Mouse (Mus musculus) erythroblast, embryonic 14.5 days (primary cell): ENCODE results near the gene Prkcsh. TPM values are rescaled to one million over a fixed set of nuclear protein-coding genes. Genes with fewer than 3 reads are reported as not detected.

Source experiments
- H3K27me3 ChIP-seq: 2 replicates; pipeline ENCODE4 v1.6.1; 2012; ENCODE audit warnings: inconsistent platforms; ENCODE audit not compliant: control insufficient read depth
- H3K36me3 ChIP-seq: 2 replicates; pipeline ENCODE4 v1.6.1; 2012; ENCODE audit warnings: mild to moderate bottlenecking, inconsistent platforms; ENCODE audit not compliant: control insufficient read depth
- H3K4me1 ChIP-seq: 2 replicates; pipeline ENCODE4 v1.6.1; 2012; ENCODE audit warnings: inconsistent platforms; ENCODE audit not compliant: control insufficient read depth
- H3K4me3 ChIP-seq: replicated peaks from 2 replicates; pipeline ENCODE3; 2012; ENCODE audit warnings: moderate library complexity, mild to moderate bottlenecking, inconsistent platforms
- H3K9me3 ChIP-seq: 2 replicates; pipeline ENCODE4 v1.6.1; 2012; ENCODE audit warnings: low read length, inconsistent platforms, mixed read lengths; ENCODE audit not compliant: control insufficient read depth
- GATA1 ChIP-seq: IDR thresholded peaks from 2 replicates; pipeline ENCODE4 v1.6.1; 2012; ENCODE audit warnings: low read length, inconsistent platforms, mixed read lengths
- TAL1 ChIP-seq: IDR thresholded peaks from 3 replicates; pipeline ENCODE4 v1.6.1; 2012; ENCODE audit warnings: low read length, inconsistent platforms, mixed read lengths
- polyA plus RNA-seq: library from polyadenylated mRNA; stranded (reverse); fragments of >175 nt; gene quantifications from 2 replicates; pipeline ENCODE4 v1.2.3, GENCODE M21; 2012

Prkcsh gene
- polyA plus RNA-seq, 1 experiment: 9.9 TPM

DNA sequence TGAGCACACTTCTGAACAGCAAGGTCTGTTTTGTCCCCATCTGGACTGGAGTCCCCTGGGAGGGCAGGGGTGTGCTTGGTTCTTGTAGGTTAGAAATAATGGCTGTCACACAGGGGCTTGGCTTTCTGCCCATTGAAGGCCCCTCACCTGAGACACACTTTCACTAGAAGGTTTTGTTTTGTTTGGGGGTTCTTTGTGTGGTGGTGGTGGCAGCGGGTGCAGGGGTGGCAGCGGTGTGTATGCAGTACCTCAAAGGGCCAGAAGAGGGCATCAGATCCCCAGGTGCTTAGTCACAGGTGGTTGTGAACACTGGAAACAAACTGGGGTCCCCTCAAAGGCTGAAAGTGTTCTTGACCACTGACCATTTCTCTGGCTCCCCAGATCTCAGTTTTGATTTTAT, 24.6 kb upstream of the Prkcsh start:
- Histone ChIP-seq H3K4me1 (peaks cover 14% of the 10 kb centered on the region), H3K27me3 (peaks cover 54% of the 10 kb centered on the region), H3K9me3 (peaks cover 8% of the 10 kb centered on the region), H3K36me3 (no peaks in the 10 kb centered on the region), H3K4me3 (no peak overlapping the region)
- no peak for TF ChIP-seq TAL1
- no peak for TF ChIP-seq GATA1

DNA sequence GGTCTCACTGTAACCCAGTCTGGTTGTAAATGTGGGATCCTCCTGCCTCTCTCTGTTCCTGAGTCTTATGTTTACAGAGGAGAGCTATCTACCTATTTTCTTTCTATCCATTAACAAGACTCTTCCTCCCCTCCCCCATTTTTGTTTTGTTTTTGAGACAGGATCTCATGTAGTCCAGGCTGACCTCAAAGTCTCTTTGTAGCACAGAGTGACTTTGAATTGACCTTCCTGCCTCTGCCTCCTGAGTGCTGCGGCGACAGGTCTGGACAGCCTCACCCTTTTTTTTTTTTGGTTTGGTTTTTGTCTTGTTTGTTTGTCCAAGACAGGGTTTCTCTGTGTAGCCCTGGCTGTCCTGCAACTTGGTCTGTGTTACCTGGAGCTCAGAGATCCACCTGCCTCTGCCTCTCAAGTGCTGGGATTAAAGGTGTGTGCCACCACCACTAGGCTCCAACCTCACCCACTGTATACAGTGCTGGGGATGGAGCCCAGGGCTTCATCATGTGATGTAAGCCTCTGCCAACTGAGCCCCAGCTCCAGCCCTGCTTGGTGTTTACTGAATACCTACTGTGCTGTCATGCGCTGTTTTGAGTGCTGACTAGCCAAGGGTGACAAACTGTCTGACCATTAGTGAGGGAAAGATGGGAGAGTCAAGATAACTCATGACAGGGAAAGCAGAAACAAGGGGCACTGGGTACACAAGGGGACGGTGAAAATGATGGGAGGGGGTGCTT, 24.0 kb upstream of the Prkcsh start:
- Histone ChIP-seq H3K9me3 (peaks cover 8% of the 10 kb centered on the region), H3K4me3 (no peak overlapping the region), H3K36me3 (no peaks in the 10 kb centered on the region), H3K27me3 (peaks cover 60% of the 10 kb centered on the region), H3K4me1 (peaks cover 14% of the 10 kb centered on the region)
- TF ChIP-seq GATA1: no peak
- TF ChIP-seq TAL1: no peak

GRCm38 (mm10) chr9:21983911-21984310, 18.7 kb upstream of the Prkcsh start:
- peaks cover 18% of the 10 kb centered on the region for H3K9me3 ChIP-seq
- peaks cover 98% of the 10 kb centered on the region for H3K27me3 ChIP-seq
- H3K36me3 ChIP-seq: no peaks in the 10 kb centered on the region
- H3K4me3 ChIP-seq: no peak overlapping the region
- H3K4me1 ChIP-seq: no peaks in the 10 kb centered on the region; the same call in 1 of the 2 replicates
- TF ChIP-seq GATA1 (no peak), TAL1 (no peak)

DNA sequence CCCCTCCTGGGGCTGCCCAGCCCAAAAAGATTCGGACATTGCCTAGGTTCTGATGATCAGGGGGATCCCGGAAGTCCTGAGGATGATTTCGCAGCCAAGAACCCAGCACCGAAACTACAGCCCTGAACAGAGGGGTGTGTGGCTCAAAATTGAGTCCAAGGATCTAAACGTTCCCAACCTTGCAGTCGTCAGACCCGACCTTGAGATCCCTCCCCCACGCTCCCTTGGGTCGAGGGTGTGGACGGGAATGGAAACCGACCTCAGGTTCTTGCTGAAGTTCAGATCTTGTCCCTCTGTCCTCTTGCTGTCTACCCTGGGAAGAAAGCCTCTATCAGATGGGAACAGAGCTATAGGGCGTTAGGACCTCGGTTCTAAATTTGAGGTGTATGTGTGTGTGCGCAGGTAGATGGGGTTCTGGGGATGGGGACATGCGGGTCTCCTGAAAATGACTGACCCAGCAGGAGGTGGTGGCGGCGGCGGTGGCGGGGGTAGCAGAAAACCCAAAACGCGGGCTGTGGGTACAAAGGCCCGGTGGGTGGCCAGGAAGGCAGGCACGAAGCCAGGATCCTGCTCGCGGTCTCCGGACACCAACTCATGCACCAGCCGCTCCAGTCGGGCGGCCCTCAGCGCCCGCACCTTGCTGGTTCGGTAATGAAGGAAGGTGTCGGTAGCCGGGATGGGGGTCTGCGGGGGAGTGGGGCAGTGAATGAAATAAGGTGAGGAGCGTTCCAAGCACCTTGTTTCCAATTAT, 14.8 kb upstream of the Prkcsh start:
- no peaks in the 10 kb centered on the region for H3K36me3 ChIP-seq
- TF ChIP-seq TAL1 (no peak), GATA1 (no peak)
- peaks cover 15% of the 10 kb centered on the region; the same call in 1 of the 2 replicates for H3K9me3 ChIP-seq
- H3K4me3 ChIP-seq: no peak overlapping the region
- peaks cover 100% of the 10 kb centered on the region for H3K27me3 ChIP-seq
- peaks cover 6% of the 10 kb centered on the region for H3K4me1 ChIP-seq

GRCm38 (mm10) chr9:21988421-21989101, 14.0 kb upstream of the Prkcsh start:
- no peak for TF ChIP-seq TAL1
- TF ChIP-seq GATA1: no peak
- peaks cover 99% of the 10 kb centered on the region for H3K27me3 ChIP-seq

DNA sequence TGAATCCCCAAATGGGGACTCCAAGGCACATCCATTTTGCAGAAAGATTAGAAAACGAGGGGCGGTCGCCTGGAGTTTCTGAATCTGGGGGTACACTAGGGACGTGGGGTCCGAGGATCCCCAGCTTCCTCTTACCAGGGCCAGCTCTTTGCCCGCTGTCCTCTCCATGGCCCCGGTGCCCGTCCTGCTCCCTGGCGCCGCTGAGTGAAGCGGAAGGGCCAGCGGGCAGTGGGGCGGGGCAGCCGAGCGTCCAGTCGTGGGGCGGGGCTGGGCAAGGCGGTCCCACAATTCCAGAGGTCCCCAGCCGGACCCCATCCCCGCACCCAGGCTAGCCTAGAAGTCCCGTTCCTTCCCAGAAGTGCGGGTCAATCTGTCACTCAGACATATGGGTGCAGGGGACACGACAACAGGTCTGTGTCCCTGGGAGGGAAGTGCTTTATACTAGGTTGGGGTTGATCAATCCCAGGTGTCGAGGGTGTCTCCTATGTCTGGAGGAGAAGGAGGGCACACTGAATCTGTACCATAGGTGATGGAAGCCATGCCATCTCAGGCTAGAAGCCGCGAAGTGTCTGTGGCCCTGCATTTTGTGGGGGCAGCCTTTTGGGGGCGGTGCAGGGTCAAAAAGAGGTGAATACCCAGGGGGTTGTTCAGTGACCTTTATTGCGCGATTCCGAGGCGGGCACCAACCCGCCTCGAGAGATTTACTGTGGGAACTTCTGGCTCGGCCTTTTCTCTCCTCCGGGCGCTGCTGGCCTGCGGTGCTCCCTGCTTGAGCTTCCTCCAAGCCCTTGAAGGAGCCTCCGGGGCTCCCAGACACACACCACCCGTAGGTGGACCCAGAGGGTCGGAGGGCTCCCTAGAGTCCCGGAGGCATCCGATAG, 13.1 kb upstream of the Prkcsh start, which contains the start of gene Rgl3:
Gene Rgl3, minus strand, starts transcription at position 217 of the 881 bp plus-strand sequence.
- Histone ChIP-seq H3K36me3 (no peaks in the 10 kb centered on the region), H3K4me1 (peaks cover 6% of the 10 kb centered on the region), H3K4me3 (no peak within 1 kb of the TSS), H3K9me3 (peaks cover 15% of the 10 kb centered on the region; the same call in 1 of the 2 replicates), H3K27me3 (peaks cover 94% of the 10 kb centered on the region)
- TF ChIP-seq GATA1 (no peak), TAL1 (no peak)

More at GRCm38 (mm10) chr9:21988421-21989101, 14.0 kb upstream of the Prkcsh start:
- H3K9me3 ChIP-seq: peaks cover 15% of the 10 kb centered on the region; the same call in 1 of the 2 replicates
- H3K4me3 ChIP-seq: no peak overlapping the region
- H3K36me3 ChIP-seq: no peaks in the 10 kb centered on the region
- peaks cover 6% of the 10 kb centered on the region for H3K4me1 ChIP-seq

DNA sequence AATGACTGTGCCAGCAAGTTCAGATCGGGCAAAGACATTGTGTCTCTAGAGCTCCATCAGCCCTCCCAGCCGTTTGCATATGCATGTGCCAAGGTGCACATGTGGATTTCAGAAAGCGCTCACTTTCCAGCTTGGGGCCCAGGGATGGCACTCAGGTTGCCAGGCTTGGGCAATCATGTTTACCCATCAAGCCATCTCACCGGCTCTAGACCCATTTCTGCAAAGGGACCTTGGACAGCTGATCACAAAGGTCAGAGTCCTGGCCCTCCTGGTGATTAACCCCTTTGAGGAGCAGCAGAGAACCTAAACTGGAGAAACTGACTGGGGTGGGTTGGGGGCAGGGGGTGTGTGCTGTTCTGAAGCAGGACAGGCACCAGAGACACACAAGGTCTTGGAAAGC, 10.4 kb upstream of the Prkcsh start:
- peaks cover 83% of the 10 kb centered on the region for H3K27me3 ChIP-seq

More for the DNA sequence above, 10.4 kb upstream of the Prkcsh start:
- H3K4me3 ChIP-seq: no peak overlapping the region
- peaks cover 6% of the 10 kb centered on the region for H3K4me1 ChIP-seq
- no peaks in the 10 kb centered on the region for H3K36me3 ChIP-seq
- H3K9me3 ChIP-seq: peaks cover 18% of the 10 kb centered on the region; the same call in 1 of the 2 replicates
- TF ChIP-seq TAL1 (no peak), GATA1 (no peak)
